Mouse (Mus musculus): Measurements from ENCODE around the gene Ldah. TPM values are rescaled to one million over a fixed set of nuclear protein-coding genes. Genes with fewer than 3 reads are reported as not detected.
"Not testable (repeated sequence)": the region's sequence is repeated elsewhere in the genome, so short reads cannot be mapped to it uniquely, and the experiment has no call there.

Ldah gene
- total RNA-seq (2021): 10 to 100 TPM; 39.6 to 43.2 TPM
- long read RNA-seq, partial matches to known transcripts: 2 of 47 reads
- long read RNA-seq, other reads (novel, unspliced or antisense): 39 of 47 reads

GRCm38 (mm10) chr12:8207978-8208403 is at the start of gene Ldah:
Gene Ldah (plus strand): TSS chr12:8208107.
- peak; percentile 88 to 89 for DNase-seq (ENCODE audit: low spot score in 2 of 2)

GRCm38 (mm10) chr12:8167743-8168142 is 40.2 kb upstream of the Ldah start:
- no peak for DNase-seq (ENCODE audit: low spot score in 2 of 2)

- DNase-seq (ENCODE audit: low spot score in 2 of 2): no peak
Measured at GRCm38 (mm10) chr12:8180921-8181320, 27.0 kb upstream of the Ldah start.

- DNase-seq (ENCODE audit: low spot score in 2 of 2): no peak
Measured at GRCm38 (mm10) chr12:8181744-8182143, 26.2 kb upstream of the Ldah start.

- DNase-seq (ENCODE audit: low spot score in 2 of 2): no peak
Measured at GRCm38 (mm10) chr12:8184518-8184917, 23.4 kb upstream of the Ldah start.

GRCm38 (mm10) chr12:8188161-8188560 is 19.7 kb upstream of the Ldah start:
- no peak for DNase-seq (ENCODE audit: low spot score in 2 of 2)

- DNase-seq (ENCODE audit: low spot score in 2 of 2): not testable (repeated sequence)
Measured at GRCm38 (mm10) chr12:8188796-8189535, 18.9 kb upstream of the Ldah start.

- DNase-seq (ENCODE audit: low spot score in 2 of 2): no peak
Measured at GRCm38 (mm10) chr12:8189722-8190121, 18.2 kb upstream of the Ldah start.

- no peak for DNase-seq (ENCODE audit: low spot score in 2 of 2)
Measured at GRCm38 (mm10) chr12:8205721-8206120, 2.2 kb upstream of the Ldah start.

GRCm38 (mm10) chr12:8207578-8207977 is 329 bp upstream of the Ldah start:
- DNase-seq (ENCODE audit: low spot score in 2 of 2): no peak

GRCm38 (mm10) chr12:8216392-8217280 is 8.7 kb downstream of the Ldah start:
- no peak for DNase-seq (ENCODE audit: low spot score in 2 of 2)

GRCm38 (mm10) chr12:8223036-8223435 is 15.1 kb downstream of the Ldah start:
- no peak for DNase-seq (ENCODE audit: low spot score in 2 of 2)

- DNase-seq (ENCODE audit: low spot score in 2 of 2): no peak
Measured at GRCm38 (mm10) chr12:8231101-8231500, 23.2 kb downstream of the Ldah start.

GRCm38 (mm10) chr12:8232679-8233078 is 24.8 kb downstream of the Ldah start:
- DNase-seq (ENCODE audit: low spot score in 2 of 2): peak in 1 of 2 experiments; percentile 24

- no peak for DNase-seq (ENCODE audit: low spot score in 2 of 2)
Measured at GRCm38 (mm10) chr12:8242181-8242580, 34.3 kb downstream of the Ldah start.

- no peak for DNase-seq (ENCODE audit: low spot score in 2 of 2)
Measured at GRCm38 (mm10) chr12:8244746-8245145, 36.8 kb downstream of the Ldah start.

- DNase-seq (ENCODE audit: low spot score in 2 of 2): no peak
Measured at GRCm38 (mm10) chr12:8260297-8260696, 52.4 kb downstream of the Ldah start.

GRCm38 (mm10) chr12:8266311-8266710 is 58.4 kb downstream of the Ldah start:
- no peak for DNase-seq (ENCODE audit: low spot score in 2 of 2)

- DNase-seq (ENCODE audit: low spot score in 2 of 2): no peak
Measured at GRCm38 (mm10) chr12:8269627-8270026, 61.7 kb downstream of the Ldah start.

GRCm38 (mm10) chr12:8271405-8271804 is 63.5 kb downstream of the Ldah start:
- no peak for DNase-seq (ENCODE audit: low spot score in 2 of 2)

- no peak for DNase-seq (ENCODE audit: low spot score in 2 of 2)
Measured at GRCm38 (mm10) chr12:8273471-8274171, 65.7 kb downstream of the Ldah start.

Data from layer of hippocampus, postnatal 10 days (tissue).